Mouse (Mus musculus): ENCODE results near the gene Morc1.

Gene Morc1

DNA sequence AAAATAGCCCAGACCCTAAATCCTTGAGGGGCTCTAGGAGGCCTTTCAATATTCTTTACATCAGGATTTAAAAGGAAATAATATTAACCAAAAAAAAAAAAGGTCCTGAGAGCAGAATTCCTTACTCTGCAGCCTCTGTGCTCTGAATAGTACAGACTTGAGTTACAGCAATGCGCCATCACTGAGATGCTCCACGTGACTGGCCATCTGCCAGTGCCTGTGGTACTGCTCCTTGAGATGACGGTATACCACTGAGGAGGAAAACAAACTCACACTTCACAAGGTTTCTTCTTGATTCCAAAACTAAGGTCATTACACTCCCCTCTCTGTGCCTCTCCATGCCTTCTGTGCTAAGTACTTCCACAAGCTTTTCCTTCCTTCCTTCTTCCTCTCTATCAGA is 195.1 kb downstream of the Morc1 start:
- DNase-seq (ENCODE audit: low read depth, low spot score) = no peak

DNA sequence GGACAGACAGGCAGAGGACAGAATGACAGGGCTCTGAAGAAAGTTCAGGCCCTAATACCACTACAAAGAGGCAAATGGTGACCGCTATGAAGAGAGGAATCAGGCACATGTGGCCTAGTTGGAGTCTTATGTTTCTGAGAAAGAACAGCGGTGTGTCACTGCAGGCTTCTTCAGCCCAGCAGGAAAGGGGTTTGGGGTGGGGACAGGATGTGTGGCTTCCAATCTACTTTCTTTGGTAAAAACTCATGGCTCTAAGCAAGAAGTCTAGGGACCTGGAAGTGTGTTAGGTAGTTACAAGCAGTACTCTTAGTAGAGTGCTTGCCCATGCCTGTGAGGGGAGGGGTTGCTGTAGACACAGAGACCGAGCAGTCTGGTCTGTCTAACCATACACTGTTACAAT is 196.3 kb downstream of the Morc1 start:
- DNase-seq (ENCODE audit: low read depth, low spot score) = no peak

DNA sequence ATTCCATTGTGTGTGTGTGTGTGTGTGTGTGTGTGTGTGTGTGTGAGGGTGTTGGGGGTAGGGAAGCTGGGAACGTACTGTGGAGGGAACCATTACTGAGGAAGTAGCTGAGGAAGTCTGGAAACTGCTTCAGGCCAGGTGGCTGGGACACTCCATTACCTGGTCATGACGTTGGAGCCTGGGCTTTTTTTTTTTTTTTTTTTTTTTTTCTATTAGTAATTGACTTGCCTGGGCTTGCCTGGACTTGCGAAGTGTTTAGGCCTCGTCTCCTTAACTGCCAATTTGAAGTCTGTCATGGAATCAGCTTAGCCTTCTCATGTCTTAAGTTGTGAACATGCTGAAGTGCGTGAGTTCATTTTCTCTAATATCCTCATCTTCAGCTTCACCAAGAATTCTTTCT is 198.7 kb downstream of the Morc1 start:
- DNase-seq (ENCODE audit: low read depth, low spot score) = no peak

DNA sequence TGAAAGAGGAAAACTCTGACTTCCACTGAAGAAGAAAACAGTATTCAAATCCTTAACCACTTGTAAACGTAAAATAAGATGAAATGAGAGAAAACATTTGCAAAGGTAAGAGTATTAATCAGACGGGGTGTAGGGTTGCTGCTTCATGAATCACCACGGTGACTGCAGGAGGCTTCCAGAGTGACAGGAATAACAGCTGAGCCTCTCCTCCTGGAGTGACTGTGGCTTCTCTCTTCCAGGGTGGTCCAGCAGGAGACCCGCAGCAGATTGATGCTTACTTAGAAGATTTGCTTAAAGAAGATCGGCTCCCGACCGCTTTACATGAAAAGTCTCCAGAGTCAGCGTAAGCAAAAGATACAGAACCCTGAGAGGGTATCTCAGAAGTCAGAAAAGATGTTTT is 199.4 kb downstream of the Morc1 start:
- DNase-seq (ENCODE audit: low read depth, low spot score) = no peak

DNA sequence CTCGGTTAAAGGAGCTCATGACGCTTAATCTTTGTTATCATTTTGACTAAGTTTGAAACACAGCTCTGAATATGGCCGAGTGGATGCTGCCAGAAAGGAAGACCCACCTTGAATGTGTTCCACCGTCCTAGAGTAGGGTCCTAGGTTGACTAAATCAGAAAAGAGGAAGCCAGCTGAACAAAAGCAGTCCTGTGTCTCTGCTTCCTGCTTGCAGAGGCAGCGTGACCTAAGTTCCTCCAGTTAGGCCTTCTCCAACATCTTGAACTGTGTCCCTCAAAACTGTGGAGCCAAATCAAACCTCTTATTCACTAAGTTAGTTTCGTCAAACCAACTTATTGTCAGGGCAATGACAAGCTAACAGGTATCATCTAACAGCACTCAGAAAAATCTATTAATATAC is 201.3 kb downstream of the Morc1 start:
- DNase-seq (ENCODE audit: low read depth, low spot score) = no peak

DNA sequence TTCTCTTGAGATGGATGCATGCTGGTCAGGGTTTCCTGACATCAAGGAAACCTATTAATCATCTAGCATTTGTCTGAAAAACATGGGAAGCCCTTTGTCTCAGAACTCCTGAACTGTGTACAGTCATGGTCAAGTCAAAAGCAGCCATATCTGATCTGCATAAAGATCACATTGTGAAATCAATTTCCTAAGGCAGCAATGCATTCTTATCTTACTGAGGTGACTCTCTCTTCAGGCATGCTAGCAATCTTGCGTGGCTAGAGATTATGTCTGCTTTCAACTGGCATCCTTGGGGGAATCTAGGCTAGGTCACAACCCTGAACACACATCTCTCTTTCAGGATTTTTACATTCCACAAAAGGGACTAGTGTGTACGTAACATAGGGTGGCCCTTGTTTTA is 215.2 kb downstream of the Morc1 start:
- no peak for DNase-seq (ENCODE audit: low read depth, low spot score)

DNA sequence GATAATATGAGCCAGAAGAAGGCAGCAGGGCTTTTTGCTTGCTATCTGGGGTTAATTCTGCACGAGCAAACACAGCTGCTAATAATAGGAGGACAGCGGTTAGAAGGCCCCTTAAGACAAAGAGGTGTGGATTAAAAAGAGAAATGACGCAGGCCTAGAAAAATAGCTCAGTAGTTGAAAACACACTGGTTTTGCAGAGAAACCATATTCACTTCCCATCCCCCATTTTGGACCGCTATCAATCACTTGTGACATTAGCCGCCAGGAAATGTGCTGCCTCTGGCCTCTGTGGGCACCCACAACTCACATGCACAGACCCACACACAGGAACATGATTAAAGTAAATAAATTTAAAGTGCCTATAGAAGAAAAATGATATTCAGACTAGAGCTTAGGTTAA is 240.7 kb downstream of the Morc1 start:
- DNase-seq (ENCODE audit: low read depth, low spot score) = no peak

DNA sequence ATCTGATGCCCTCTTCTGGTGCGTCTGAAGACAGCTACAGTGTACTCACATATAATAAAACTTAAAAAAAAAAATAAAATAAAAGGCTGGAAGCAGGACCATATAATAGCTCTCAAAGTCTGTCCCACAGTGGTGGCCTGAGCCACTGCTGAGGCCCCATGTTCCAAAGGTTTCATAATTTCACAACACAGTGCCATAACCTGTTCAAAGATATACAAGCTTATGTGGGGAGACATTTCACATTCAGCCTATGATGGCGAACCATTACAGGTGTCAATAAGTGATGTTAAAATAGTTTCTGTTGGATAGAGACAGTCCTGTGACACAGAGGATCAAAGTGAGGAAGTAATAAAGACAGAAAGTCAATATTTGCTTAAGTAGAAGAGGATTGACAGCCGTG is 241.6 kb downstream of the Morc1 start:
- DNase-seq (ENCODE audit: low read depth, low spot score) = no peak

DNA sequence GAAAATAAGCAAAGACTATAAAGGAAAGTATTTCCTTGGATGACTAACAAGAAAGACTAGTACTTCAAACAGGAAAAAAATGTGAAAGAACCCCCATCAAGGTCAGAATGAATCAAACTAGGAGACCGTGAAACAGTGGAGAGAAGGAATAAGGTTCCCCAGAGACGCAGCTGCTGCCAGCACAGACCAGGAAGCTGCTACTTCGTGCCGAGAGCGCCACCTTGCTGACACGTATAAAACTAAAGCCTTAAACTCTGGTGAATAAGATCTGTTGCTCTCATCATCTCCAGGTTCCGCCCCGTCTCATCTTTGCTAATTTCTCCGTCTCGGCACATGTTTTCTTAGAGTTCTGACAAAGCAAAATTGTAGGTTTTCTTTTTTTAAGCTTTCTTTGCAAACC is 244.6 kb downstream of the Morc1 start:
- DNase-seq (ENCODE audit: low read depth, low spot score) = peak; percentile 52

DNA sequence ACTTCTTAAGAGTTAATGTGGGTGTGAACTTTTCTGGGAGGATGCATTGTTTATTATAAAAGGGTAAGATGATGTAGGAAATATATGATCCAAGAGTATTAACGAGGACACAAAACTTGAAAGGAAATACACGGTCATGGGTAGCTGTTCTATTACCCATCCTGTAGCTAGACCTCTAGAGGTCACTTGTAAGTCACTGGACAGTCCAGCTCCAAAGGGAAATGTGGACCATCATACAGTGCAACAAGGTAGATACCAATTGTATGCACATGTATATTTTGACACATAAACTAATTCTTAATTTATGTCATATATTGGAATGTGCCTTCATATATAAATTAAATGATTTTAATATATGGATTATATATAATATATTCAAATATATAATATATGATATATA is 245.2 kb downstream of the Morc1 start:
- DNase-seq (ENCODE audit: low read depth, low spot score) = no peak

DNA sequence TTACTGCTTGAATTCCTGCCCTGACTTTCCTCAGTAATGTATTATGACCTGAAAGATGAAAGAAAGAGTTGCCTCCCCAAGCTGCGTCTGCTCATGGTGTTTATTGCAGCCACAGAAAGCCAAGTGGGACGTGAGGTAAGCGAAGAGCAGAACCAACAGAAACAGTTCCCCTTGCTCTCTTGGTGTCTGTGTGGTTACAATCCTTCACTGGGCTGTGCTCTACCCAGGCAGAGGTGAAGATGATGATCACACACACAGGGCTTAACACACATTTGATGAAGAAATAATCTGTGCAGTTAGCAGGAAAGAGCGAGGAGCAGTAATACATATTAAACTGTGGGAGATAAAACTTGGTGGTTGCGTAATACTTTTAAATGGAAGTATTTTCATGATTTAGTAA is 246.3 kb downstream of the Morc1 start:
- no peak for DNase-seq (ENCODE audit: low read depth, low spot score)

DNA sequence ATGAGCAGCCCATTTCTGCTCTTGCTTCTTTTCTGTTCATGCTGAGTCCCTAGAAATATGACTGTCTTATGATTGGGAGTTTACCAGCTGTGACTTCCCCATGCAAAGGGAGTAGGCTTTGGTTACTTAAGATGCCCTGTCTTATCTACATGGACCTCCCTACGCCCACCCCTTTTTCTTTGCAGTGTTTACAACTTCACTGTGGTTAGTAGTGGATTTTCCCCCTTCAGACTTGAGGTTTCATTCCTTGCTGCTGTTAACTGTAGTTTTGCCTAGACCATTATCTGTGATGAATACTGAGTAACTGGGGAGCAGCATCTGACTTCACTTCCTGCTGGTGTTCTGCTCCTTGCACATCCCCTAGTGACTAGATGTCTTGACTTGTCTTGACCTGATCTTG is 247.0 kb downstream of the Morc1 start:
- DNase-seq (ENCODE audit: low read depth, low spot score) = no peak
